Mouse (Mus musculus) heart, postnatal 0 days (tissue): Measurements from ENCODE around the gene Cipc. TPM values are rescaled to one million over a fixed set of nuclear protein-coding genes. Genes with fewer than 3 reads are reported as not detected.
A peak's percentile ranks its signal among the peaks of the same experiment; 100 is the strongest.

ENCODE experiments used
- ATAC-seq: fragments of 200-750 bp; cut with Nextera tagmentation; 2 replicates; pipeline ENCODE4 v1.8.0; 2017; ENCODE audit warnings: low read depth, moderate number of reproducible peaks, moderate library complexity; ENCODE audit not compliant: insufficient read depth
- DNase-seq: peaks from one replicate; pipeline ENCODE4 v3.0.0-alpha.2; 2016; ENCODE audit warnings: low spot score
- H3K27ac ChIP-seq: fragments of 300-500 bp; sonication (generic); 2 replicates; pipeline ENCODE4 v1.5.1; 2014; ENCODE audit warnings: low read depth, mild to moderate bottlenecking
- H3K27me3 ChIP-seq: fragments of 300-500 bp; sonication (generic); 2 replicates; pipeline ENCODE4 v1.6.1; 2014; ENCODE audit warnings: low read length, mixed read lengths; ENCODE audit not compliant: control insufficient read depth, insufficient read depth
- H3K36me3 ChIP-seq: fragments of 300-500 bp; sonication (generic); replicated peaks from 2 replicates; pipeline ENCODE4 v1.6.1; 2014; ENCODE audit warnings: low read length, mixed read lengths; ENCODE audit not compliant: control insufficient read depth, insufficient read depth
- H3K4me1 ChIP-seq: fragments of 300-500 bp; sonication (generic); 2 replicates; pipeline ENCODE4 v1.6.1; 2014; ENCODE audit warnings: antibody characterized with exemption; ENCODE audit not compliant: control insufficient read depth, insufficient read depth
- H3K4me2 ChIP-seq: fragments of 300-500 bp; sonication (generic); 2 replicates; pipeline ENCODE4 v1.6.1; 2014; ENCODE audit warnings: low read depth, mild to moderate bottlenecking, low read length, moderate library complexity
- H3K4me3 ChIP-seq: fragments of 300-500 bp; sonication (generic); 2 replicates; pipeline ENCODE4 v1.5.1; 2014; ENCODE audit warnings: low read depth, low read length
- H3K9ac ChIP-seq: fragments of 300-500 bp; sonication (generic); replicated peaks from 2 replicates; pipeline ENCODE4 v1.6.1; 2014; ENCODE audit warnings: low read depth, low read length, mixed read lengths
- H3K9me3 ChIP-seq: fragments of 300-500 bp; sonication (generic); replicated peaks from 2 replicates; pipeline ENCODE4 v1.6.1; 2016; ENCODE audit warnings: low read length; ENCODE audit not compliant: control insufficient read depth
- CTCF ChIP-seq: IDR thresholded peaks from 2 replicates; pipeline ENCODE4 v1.5.1; 2016; ENCODE audit warnings: antibody characterized with exemption, control low read depth, low read depth
- EP300 ChIP-seq: IDR thresholded peaks from 2 replicates; pipeline ENCODE4 v1.6.1; 2016; ENCODE audit warnings: antibody characterized with exemption, low read depth
- WGBS: fragments of 180-500 bp; shearing (Covaris S2); extraction: QIAGEN DNeasy Blood & Tissue Kit; methylation state at CpG from one replicate; pipeline ENCODE4 v1.1.7; 2014; 5-methylcytosine and 5-hydroxymethylcytosine counted together
- polyA plus RNA-seq: library from polyadenylated mRNA; unstranded; fragments of >200 nt; fragmentation: Nextera tagmentation; extraction: Ambion mirVana; gene quantifications from 2 replicates; pipeline ENCODE4 v1.2.1, GENCODE M21; 2015
- total RNA-seq: library from RNA; depleted of rRNA; stranded (reverse); fragments of >200 nt; gene quantifications from 2 replicates; pipeline ENCODE4 v1.2.3, GENCODE M21; 2014; ENCODE audit warnings: low replicate concordance

Gene Cipc
- total and polyA plus RNA-seq, 2 experiments from 2014 or later, result 20.9 to 26.2 TPM

DNA sequence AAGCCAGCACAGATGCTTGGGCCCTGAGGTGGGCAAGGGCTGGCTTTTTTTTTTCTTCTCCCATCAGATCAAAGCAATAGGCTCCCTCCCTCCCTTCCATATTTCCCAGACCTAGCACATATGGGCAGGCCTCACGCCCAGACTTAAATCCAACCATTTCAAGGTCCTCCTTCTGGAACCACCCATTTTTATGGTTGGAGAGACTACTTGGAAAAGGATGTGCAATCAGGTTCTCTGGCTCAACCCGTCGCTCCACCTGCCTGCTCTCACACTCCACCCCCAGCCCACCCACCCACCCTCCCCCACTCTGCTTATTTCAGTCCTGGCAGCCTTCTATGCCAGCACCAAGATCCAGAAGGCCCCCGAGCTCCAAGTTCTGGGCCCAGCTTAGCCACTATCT, 39.7 kb downstream of the Cipc start:
- Histone ChIP-seq H3K27ac (no peak overlapping the region), H3K4me2 (no peak overlapping the region), H3K27me3 (peaks cover 90% of the 10 kb centered on the region), H3K4me3 (no peak overlapping the region), H3K36me3 (no peaks in the 10 kb centered on the region), H3K9me3 (no peaks in the 10 kb centered on the region), H3K4me1 (no peaks in the 10 kb centered on the region), H3K9ac (no peak overlapping the region)
- ATAC-seq (no peak), DNase-seq (no peak)
- TF ChIP-seq CTCF (no peak), EP300 (no peak)
- 64% methylated on average over 4 of the region's 4 CpGs for WGBS

GRCm38 (mm10) chr12:86988227-86988626, 41.4 kb downstream of the Cipc start:
- 35% methylated on average over 16 of the region's 16 CpGs for WGBS
- TF ChIP-seq CTCF (no peak), EP300 (no peak)

DNA sequence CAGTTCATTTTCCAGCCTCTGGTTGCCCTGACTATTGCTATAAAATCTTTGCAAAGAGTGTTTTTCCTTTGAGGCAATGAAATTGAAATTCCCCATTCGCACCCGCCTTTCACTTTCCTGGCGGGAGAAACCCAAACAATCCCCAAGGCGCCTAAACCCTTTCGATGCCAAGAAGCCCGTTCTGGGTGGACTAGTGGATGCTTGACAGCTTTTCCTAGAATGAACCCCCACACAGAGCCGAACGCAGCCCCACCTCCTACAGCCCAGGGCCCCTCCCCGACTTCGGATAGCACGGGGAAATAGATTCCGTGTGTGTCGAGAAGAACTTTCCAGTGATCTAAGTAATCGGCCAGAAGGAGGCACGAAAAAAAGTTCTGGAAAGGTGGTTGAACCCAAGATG, 42.5 kb downstream of the Cipc start:
- no peaks in the 10 kb centered on the region for H3K4me1 ChIP-seq
- H3K4me2 ChIP-seq, result no peak overlapping the region
- H3K9me3 ChIP-seq, result no peaks in the 10 kb centered on the region
- 10% methylated on average over 15 of the region's 15 CpGs for whole genome bisulfite sequencing
- H3K36me3 ChIP-seq, result no peaks in the 10 kb centered on the region
- no peak overlapping the region for H3K27ac ChIP-seq
- ATAC-seq, result no peak
- DNase-seq, result no peak
- 0 out of 2 replicates have a peak overlapping the region, but pooled peaks have one; percentile 25 for H3K4me3 ChIP-seq
- peaks cover 78% of the 10 kb centered on the region for H3K27me3 ChIP-seq
- TF ChIP-seq EP300 (no peak), CTCF (no peak)
- H3K9ac ChIP-seq, result no peak overlapping the region

More at GRCm38 (mm10) chr12:86988227-86988626, 41.4 kb downstream of the Cipc start:
- Histone ChIP-seq H3K4me1 (no peaks in the 10 kb centered on the region), H3K4me3 (no peak overlapping the region), H3K27me3 (peaks cover 88% of the 10 kb centered on the region), H3K4me2 (no peak overlapping the region), H3K27ac (no peak overlapping the region), H3K9ac (no peak overlapping the region), H3K36me3 (no peaks in the 10 kb centered on the region), H3K9me3 (no peaks in the 10 kb centered on the region)
- no peak for DNase-seq
- ATAC-seq, result no peak

DNA sequence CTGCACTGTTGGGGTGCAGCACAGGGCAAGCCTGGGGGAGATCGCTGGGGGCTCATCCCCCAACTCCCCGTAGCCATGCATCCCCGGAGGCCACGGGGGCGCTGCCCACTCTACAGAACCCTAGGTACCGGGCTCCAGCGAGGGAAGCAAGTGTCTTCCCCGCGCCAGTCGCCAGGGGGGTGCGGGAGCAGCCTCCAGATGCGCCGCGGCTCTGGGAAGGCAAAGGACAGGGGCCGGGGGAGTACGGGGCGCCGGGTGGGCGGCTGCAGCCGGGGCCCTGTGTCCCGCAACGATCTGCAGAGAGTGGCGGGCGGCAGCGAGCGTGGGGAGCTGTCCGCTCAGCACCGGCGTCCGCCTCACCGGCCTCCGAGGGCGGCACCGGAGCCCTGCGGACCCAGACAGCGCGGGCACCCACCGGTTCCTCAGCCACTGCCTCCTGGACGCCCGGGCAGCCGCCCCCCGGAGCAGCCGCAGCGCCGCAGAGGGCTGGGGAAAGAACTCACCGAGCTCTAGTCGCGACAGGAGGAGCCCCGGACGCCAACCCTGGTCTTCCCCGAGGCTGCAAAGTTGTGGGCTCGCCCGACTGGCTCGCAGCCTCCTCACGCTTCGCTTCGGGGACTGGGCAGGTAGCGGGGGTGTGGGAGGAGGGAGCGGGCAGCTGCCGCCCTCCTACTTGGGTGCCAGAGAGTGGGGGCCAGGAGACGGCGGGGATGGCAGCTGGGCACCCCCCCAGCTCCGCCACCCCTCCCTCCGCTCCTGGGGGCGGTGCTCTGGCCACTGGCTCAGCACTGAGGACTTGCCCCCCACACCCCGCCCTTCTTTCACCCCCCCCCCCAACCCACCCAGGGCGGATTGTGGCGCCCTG, 43.3 kb downstream of the Cipc start, which contains the start of gene Zdhhc22:
Zdhhc22 (minus strand) TSS at position 541 of the 865 bp plus-strand sequence.
- WGBS, result 2% methylated on average over 54 of the region's 68 CpGs
- peaks cover 71% of the 10 kb centered on the region for H3K27me3 ChIP-seq

GRCm38 (mm10) chr12:86990755-86991110, 43.9 kb downstream of the Cipc start:
- 49% methylated on average over 2 of the region's 2 CpGs for WGBS

More for the DNA sequence above, 43.3 kb downstream of the Cipc start, which contains the start of gene Zdhhc22:
- no peak within 1 kb of the TSS for H3K9ac ChIP-seq
- no peaks in the 10 kb centered on the region for H3K4me1 ChIP-seq
- DNase-seq (peak; percentile 41), ATAC-seq (peak; percentile 62)
- no peak within 1 kb of the TSS for H3K27ac ChIP-seq
- peak within 1 kb of the TSS; percentile 25 for H3K4me3 ChIP-seq
- peak within 1 kb of the TSS; percentile 44 for H3K4me2 ChIP-seq
- no peaks in the 10 kb centered on the region for H3K9me3 ChIP-seq
- no peaks in the 10 kb centered on the region for H3K36me3 ChIP-seq
- TF ChIP-seq CTCF (no peak), EP300 (no peak)

More at GRCm38 (mm10) chr12:86990755-86991110, 43.9 kb downstream of the Cipc start:
- no peak for DNase-seq
- TF ChIP-seq EP300, result no peak
- TF ChIP-seq CTCF, result no peak
- Histone ChIP-seq H3K4me2 (no peak overlapping the region), H3K9me3 (no peaks in the 10 kb centered on the region), H3K4me1 (no peaks in the 10 kb centered on the region), H3K27ac (no peak overlapping the region), H3K27me3 (peaks cover 66% of the 10 kb centered on the region), H3K4me3 (no peak overlapping the region), H3K9ac (no peak overlapping the region), H3K36me3 (no peaks in the 10 kb centered on the region)
- ATAC-seq, result no peak
